Mouse (Mus musculus) spleen, adult 2 months (tissue): Measurements from ENCODE around the gene Smap2. TPM values are rescaled to one million over a fixed set of nuclear protein-coding genes. Genes with fewer than 3 reads are reported as not detected.
A peak's percentile ranks its signal among the peaks of the same experiment; 100 is the strongest.
"Not testable (repeated sequence)": the region's sequence is repeated elsewhere in the genome, so short reads cannot be mapped to it uniquely, and the experiment has no call there.

Experiments
- DNase-seq, 2 experiments: peaks; one replicate each; pipeline versions ENCODE4 v3.0.0 to v3.0.0-alpha.2; 2012 to 2021; ENCODE audit warnings: low spot score in 2 of 2, low read depth in 1 of 2
- H3K27ac ChIP-seq: fragments of 200-500 bp; 2 replicates; pipeline ENCODE4 v1.5.1; 2012; ENCODE audit warnings: low read length, inconsistent platforms; ENCODE audit not compliant: insufficient read depth
- H3K27me3 ChIP-seq: fragments of 200-500 bp; 2 replicates; pipeline ENCODE4 v1.6.1; 2012; ENCODE audit warnings: mild to moderate bottlenecking, moderate library complexity, low read length, inconsistent platforms; ENCODE audit not compliant: control insufficient read depth, insufficient read depth
- H3K36me3 ChIP-seq: fragments of 200-500 bp; 2 replicates; pipeline ENCODE4 v1.6.1; 2012; ENCODE audit warnings: mild to moderate bottlenecking, low read length, inconsistent platforms; ENCODE audit not compliant: control insufficient read depth, insufficient read depth
- H3K4me1 ChIP-seq: fragments of 200-500 bp; 2 replicates; pipeline ENCODE4 v1.6.1; 2011; ENCODE audit warnings: inconsistent platforms; ENCODE audit not compliant: control insufficient read depth, insufficient read depth, insufficient read length
- H3K4me3 ChIP-seq: fragments of 200-500 bp; 2 replicates; pipeline ENCODE4 v1.5.1; 2011; ENCODE audit warnings: mild to moderate bottlenecking, inconsistent platforms; ENCODE audit not compliant: insufficient read depth, insufficient read length; ENCODE audit errors: extremely low read depth
- CTCF ChIP-seq: fragments of 200-500 bp; IDR thresholded peaks from 2 replicates; pipeline ENCODE4 v1.5.1; 2011; ENCODE audit warnings: mild to moderate bottlenecking, inconsistent platforms; ENCODE audit not compliant: insufficient read depth, insufficient read length, insufficient replicate concordance; ENCODE audit errors: extremely low read depth
- POLR2A ChIP-seq: fragments of 200-500 bp; IDR thresholded peaks from 2 replicates; pipeline ENCODE4 v1.6.1; 2011; ENCODE audit warnings: low read depth, low read length, inconsistent platforms
- WGBS: fragments of 180-500 bp; shearing (Covaris S2); methylation state at CpG from one replicate; pipeline ENCODE4 v1.1.7; 2018; 5-methylcytosine and 5-hydroxymethylcytosine counted together
- polyA plus RNA-seq: library from polyadenylated mRNA; depleted of rRNA; stranded (reverse); fragments of >200 nt; gene quantifications from 2 replicates; pipeline ENCODE4 v1.2.3, GENCODE M21; 2012; rRNA removed

The Smap2 gene
- 63.7 and 71.5 TPM in 2 replicates for polyA plus RNA-seq

DNA sequence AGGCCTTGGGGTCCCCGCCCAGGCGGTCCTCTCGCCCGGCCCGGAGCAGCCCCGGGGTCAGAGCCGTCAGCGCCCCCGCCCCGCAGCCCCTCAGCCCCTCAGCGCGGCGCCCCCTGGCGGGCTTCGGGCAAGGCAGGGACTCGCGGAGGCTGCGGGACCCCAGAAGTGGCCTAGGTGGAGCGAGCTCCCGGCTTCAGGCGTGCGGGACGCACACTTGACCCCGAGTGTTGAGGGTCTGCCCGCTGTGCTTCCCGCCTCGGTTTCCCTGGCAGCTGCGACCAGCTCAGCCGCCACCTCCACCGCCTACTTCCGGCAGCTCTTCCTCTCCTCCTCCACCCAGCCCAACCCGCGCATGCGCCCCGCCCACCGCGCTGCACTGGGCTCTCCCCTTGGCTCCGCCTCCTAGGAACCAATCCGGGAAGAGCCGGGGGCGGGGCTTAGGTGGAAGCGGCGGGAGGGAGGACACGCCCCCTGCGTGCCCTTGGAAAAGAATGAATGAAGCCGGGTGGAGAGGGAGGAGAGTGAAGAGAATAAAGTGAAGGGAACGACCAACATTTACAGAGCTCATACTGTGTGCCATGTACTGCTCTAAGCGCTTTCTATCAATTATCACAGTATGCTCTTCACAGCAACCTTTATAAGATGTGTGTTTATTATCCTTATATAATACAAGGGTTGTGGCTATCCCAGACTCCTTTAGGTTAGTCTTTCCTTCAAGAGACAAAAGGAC is at the start of gene Smap2:
Gene Smap2, minus strand, starts transcription at position 320 of the 730 bp plus-strand sequence.
- TF ChIP-seq POLR2A (peak; percentile 93), CTCF (peak; percentile 54; the same call in 1 of the 2 replicates)
- Histone ChIP-seq H3K4me1 (peaks cover 10% of the 10 kb centered on the region; the same call in 1 of the 2 replicates), H3K36me3 (no peaks in the 10 kb centered on the region), H3K27me3 (no peaks in the 10 kb centered on the region), H3K4me3 (peak within 1 kb of the TSS; percentile 99), H3K27ac (peak within 1 kb of the TSS; percentile 92)
- DNase-seq, result peak; percentile 77 to 97
- WGBS, result under 1% methylated on average over 39 of the region's 48 CpGs

DNA sequence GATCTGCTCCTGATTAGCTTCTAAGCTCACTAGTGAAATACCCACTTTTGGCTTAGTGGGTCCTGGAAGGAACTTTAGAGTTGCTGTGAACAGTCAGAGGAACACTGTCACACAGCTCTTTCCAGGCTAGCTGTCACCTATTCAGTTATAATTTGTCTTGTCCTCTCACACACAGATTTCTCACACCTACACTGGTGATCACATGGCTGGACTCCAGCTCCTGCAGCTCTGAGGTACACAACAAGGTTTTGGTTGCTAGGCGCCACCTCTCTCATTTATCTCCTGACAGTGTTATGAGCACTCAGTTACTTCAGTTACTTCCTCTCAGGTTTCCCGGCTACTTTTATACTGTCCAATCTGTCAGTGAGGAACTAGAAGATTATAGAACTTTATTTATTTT is 48.3 kb upstream of the Smap2 start:
- Histone ChIP-seq H3K36me3 (peaks cover 16% of the 10 kb centered on the region), H3K4me3 (no peak overlapping the region)

DNA sequence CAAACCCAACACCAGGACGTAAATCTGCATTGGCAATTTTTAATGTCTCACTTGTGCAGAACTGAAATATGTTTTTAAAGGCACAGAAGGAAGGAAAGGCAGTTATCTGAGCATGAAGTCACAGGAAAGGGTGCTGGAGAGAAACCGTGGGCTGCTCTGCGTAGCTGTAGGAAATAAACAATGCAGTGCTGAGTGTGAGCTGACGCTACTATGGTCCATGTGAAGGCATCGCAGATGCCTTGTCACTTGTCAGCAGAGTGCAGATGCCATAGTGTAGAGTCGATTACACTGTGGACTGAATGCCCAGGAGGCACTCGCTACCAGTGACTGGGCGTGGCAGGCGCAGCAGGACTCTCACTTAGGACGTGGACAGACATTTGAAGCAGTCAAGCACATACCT is 42.2 kb upstream of the Smap2 start:
- H3K4me1 ChIP-seq, H3K27me3 ChIP-seq, H3K4me3 ChIP-seq, DNase-seq, H3K27ac ChIP-seq: not testable (repeated sequence)
- peaks cover 12% of the 10 kb centered on the region for H3K36me3 ChIP-seq
- 89% methylated on average over 10 of the region's 10 CpGs for WGBS

More for the DNA sequence above, 48.3 kb upstream of the Smap2 start:
- Histone ChIP-seq H3K27ac (no peak overlapping the region), H3K4me1 (no peaks in the 10 kb centered on the region), H3K27me3 (no peaks in the 10 kb centered on the region)
- no peak for TF ChIP-seq CTCF
- no peak for TF ChIP-seq POLR2A
- 73% methylated on average over 2 of the region's 2 CpGs for WGBS
- no peak for DNase-seq

DNA sequence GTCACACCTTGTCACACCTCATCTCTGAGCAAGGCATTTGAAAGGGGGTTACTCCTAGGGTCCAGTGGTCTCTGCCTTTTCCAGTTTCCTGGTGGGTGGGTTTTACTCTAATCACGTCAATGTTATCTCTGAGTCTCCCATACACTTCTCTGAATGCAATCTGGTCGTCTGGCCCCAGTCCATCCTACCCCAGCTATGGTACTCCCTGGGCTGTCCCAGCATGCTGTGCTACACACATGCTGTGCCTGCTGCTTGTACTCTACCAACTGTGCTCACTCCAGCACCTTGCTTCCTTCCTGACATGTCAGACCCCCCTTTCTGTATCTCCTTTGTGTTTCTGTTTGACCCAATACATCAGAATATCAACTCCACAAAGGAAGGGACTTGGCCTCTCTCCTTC is 40.0 kb upstream of the Smap2 start:
- no peak for DNase-seq
- no peak for TF ChIP-seq CTCF

DNA sequence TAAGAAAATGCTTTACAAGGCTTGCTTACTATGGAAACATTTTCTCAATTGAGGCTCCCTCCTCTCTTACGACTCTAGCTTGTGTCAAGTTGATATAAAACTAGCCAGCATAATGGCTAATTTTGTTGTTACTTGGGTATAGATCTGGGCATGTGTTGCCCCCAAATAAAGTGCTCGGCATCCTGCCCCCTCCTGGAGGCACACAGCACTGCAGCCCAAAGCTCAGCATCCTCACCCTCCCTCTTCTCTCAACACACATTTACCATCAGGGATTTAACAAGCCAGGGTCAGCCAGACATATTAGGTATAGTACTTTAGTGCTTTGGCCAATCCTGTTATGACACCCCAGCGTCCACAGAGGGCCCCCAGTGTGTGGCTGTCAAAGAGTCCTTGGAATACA is 39.3 kb upstream of the Smap2 start:
- peaks cover 9% of the 10 kb centered on the region for H3K36me3 ChIP-seq
- no peaks in the 10 kb centered on the region; the same call in 1 of the 2 replicates for H3K27me3 ChIP-seq
- TF ChIP-seq CTCF (peak; percentile 52; the same call in 1 of the 2 replicates), POLR2A (no peak)
- H3K4me1 ChIP-seq, result no peaks in the 10 kb centered on the region
- no peak overlapping the region for H3K27ac ChIP-seq
- WGBS, result 66% methylated on average over 3 of the region's 3 CpGs
- DNase-seq, result peak in 1 of 2 experiments; percentile 24
- H3K4me3 ChIP-seq, result no peak overlapping the region

More for the DNA sequence above, 40.0 kb upstream of the Smap2 start:
- Histone ChIP-seq H3K4me1 (no peaks in the 10 kb centered on the region), H3K27me3 (no peaks in the 10 kb centered on the region; the same call in 1 of the 2 replicates), H3K36me3 (peaks cover 9% of the 10 kb centered on the region), H3K4me3 (no peak overlapping the region), H3K27ac (no peak overlapping the region)
- 90% methylated on average over 2 of the region's 2 CpGs for WGBS

DNA sequence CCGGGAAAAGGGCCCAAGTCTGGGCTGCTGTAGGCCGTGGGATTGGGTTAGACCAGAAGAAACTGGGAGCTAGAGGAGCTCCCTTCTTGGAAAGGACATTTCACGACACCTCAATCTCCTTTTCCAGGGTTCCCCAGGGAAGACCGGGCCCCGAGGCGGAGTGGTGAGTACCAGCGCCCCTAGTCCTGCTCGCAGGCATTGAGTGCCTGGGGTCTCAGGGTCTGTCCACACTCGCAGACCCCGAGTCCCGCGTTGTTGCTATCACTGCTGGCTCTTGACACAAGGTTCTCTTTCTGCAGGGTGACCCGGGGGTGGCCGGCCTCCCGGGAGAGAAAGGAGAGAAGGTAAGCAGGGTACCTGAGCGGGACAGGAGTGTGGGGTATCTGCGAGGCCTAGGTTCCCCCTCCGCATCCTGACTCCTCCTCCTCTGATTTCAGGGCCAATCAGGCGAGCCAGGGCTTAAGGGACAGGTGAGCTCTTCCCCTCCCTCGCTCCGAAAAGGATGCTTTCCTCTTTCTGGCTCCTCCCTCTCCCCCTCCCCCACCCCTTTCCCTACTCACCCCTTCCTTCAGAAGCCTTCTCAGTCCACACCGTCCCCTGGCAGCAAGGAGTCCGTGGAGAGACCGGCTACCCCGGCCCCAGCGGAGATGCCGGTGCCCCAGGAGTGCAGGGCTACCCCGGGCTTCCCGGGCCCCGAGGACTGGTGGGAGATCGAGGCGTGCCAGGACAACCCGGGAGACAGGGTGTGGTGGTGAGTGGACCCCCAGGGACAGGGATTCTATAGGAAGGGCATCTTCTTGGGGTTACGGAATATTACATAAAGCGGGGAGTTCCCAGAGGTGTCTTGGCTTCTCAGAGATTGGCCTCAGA is 35.6 kb upstream of the Smap2 start:
- Histone ChIP-seq H3K27ac (no peak overlapping the region), H3K27me3 (no peaks in the 10 kb centered on the region; the same call in 1 of the 2 replicates), H3K4me1 (no peaks in the 10 kb centered on the region), H3K4me3 (no peak overlapping the region), H3K36me3 (no peaks in the 10 kb centered on the region)
- no peak for DNase-seq
- WGBS, result 28% methylated on average over 35 of the region's 35 CpGs
- TF ChIP-seq POLR2A (no peak), CTCF (no peak)

DNA sequence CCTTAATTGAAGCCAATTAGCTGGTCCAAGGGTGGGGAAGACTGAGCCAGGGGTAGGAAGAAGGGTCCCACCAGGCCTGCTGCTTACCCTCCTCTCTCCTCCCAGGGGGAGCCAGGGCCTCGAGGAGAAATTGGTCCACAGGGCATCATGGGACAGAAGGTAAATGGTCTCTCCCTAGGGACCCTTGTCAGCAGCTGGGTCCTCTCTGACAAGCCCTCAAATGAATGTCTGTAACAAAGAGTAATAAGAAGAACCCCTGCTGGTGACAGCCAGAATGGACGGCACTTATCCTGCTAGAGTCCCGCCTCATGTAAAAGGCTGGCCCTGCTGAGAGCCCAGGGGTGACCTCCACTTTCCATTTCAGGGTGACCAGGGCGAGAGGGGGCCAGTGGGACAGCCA is 34.8 kb upstream of the Smap2 start:
- 63% methylated on average over 4 of the region's 4 CpGs for WGBS
- no peak for TF ChIP-seq POLR2A

More for the DNA sequence above, 34.8 kb upstream of the Smap2 start:
- H3K36me3 ChIP-seq, result no peaks in the 10 kb centered on the region
- DNase-seq, result no peak
- H3K27ac ChIP-seq, result no peak overlapping the region
- no peaks in the 10 kb centered on the region; the same call in 1 of the 2 replicates for H3K27me3 ChIP-seq
- H3K4me1 ChIP-seq, result no peaks in the 10 kb centered on the region
- H3K4me3 ChIP-seq, result no peak overlapping the region
